Mouse (Mus musculus) CH12.LX (cell line): Measurements from ENCODE around the gene Rogdi.

ENCODE experiments used
- CTCF ChIP-seq, 2 experiments: IDR thresholded peaks in 1 of 2; conservative IDR thresholded peaks in 1 of 2; 2 replicates each; pipeline ENCODE4 v1.5.1; 2011 to 2012; ENCODE audit warnings: low read depth in 2 of 2, low read length in 2 of 2, improper control_type of control experiment in 1 of 2, inconsistent platforms in 1 of 2, mild to moderate bottlenecking in 1 of 2, moderate library complexity in 1 of 2
- EP300 ChIP-seq: IDR thresholded peaks from 2 replicates; pipeline ENCODE4 v1.6.1; 2011; ENCODE audit warnings: low read length, improper control_type of control experiment
- HCFC1 ChIP-seq: IDR thresholded peaks from 2 replicates; pipeline ENCODE4 v1.6.1; 2012; ENCODE audit warnings: low read depth, mild to moderate bottlenecking, inconsistent platforms, low read length, improper control_type of control experiment
- IRF4 ChIP-seq: IDR thresholded peaks from 2 replicates; pipeline ENCODE4 v1.6.1; 2014; ENCODE audit warnings: low read depth, mild to moderate bottlenecking, inconsistent platforms, low read length, improper control_type of control experiment
- MAFK ChIP-seq: IDR thresholded peaks from 2 replicates; pipeline ENCODE4 v1.6.1; 2011; ENCODE audit warnings: low read length, improper control_type of control experiment; ENCODE audit not compliant: insufficient replicate concordance
- MAX ChIP-seq: IDR thresholded peaks from 2 replicates; pipeline ENCODE4 v1.6.1; 2011; ENCODE audit warnings: low read length, improper control_type of control experiment
- MEF2A ChIP-seq: IDR thresholded peaks from 2 replicates; pipeline ENCODE4 v1.6.1; 2014; ENCODE audit warnings: low read depth, mild to moderate bottlenecking, inconsistent platforms, low read length, improper control_type of control experiment, borderline replicate concordance
- MXI1 ChIP-seq: IDR thresholded peaks from 2 replicates; pipeline ENCODE4 v1.6.1; 2011; ENCODE audit warnings: mild to moderate bottlenecking, low read depth, low read length, improper control_type of control experiment
- NELFE ChIP-seq: IDR thresholded peaks from 2 replicates; pipeline ENCODE4 v1.6.1; 2011; ENCODE audit warnings: low read depth, low read length, improper control_type of control experiment
- NRF1 ChIP-seq: IDR thresholded peaks from 2 replicates; pipeline ENCODE4 v1.6.1; 2014; ENCODE audit warnings: low read depth, mild to moderate bottlenecking, inconsistent platforms, low read length, improper control_type of control experiment, moderate library complexity
- POLR2A ChIP-seq: IDR thresholded peaks from 2 replicates; pipeline ENCODE4 v1.6.1; 2011; ENCODE audit warnings: low read depth, mild to moderate bottlenecking, improper control_type of control experiment, low read length
- RCOR1 ChIP-seq: conservative IDR thresholded peaks from 2 replicates; pipeline ENCODE4 v1.6.1; 2012; ENCODE audit warnings: low read depth, mild to moderate bottlenecking, inconsistent platforms, low read length, improper control_type of control experiment
- USF1 ChIP-seq: IDR thresholded peaks from 2 replicates; pipeline ENCODE4 v1.6.1; 2014; ENCODE audit warnings: low read depth, mild to moderate bottlenecking, inconsistent platforms, low read length, improper control_type of control experiment

- TF ChIP-seq MEF2A (no peak), POLR2A (no peak), USF1 (no peak), IRF4 (no peak), CTCF (conservative IDR thresholded peaks at IDR 0.05 in 1 of 2, IDR thresholded peaks at IDR 0.05 in 1 of 2; ENCODE audit: low read depth in 2 of 2, low read length in 2 of 2) (no peak), EP300 (no peak), HCFC1 (no peak), NRF1 (no peak), NELFE (no peak), RCOR1 (no peak), MAFK (no peak), MAX (no peak), MXI1 (no peak)
Measured at GRCm38 (mm10) chr16:4997553-4997952, 15.8 kb downstream of the Rogdi start, which contains the start of gene Sept12.
